Mouse (Mus musculus) stomach, postnatal 0 days (tissue): ENCODE measurements at regions not wholly inside any gene's neighbourhood (a gene's known extent, or its start where the extent isn't known, plus 50 kb on each side); places are given as distances from the start of the nearest gene placed in this dataset.

ENCODE experiments used
- CTCF ChIP-seq: IDR thresholded peaks from 2 replicates; pipeline ENCODE4 v1.5.1; 2016; ENCODE audit warnings: antibody characterized with exemption, low read depth, mild to moderate bottlenecking, moderate library complexity
- EP300 ChIP-seq: optimal IDR thresholded peaks from 2 replicates; pipeline ENCODE3; 2016; ENCODE audit warnings: antibody characterized with exemption

GRCm38 (mm10) chr3:155298206-155298605 is 205.0 kb downstream of the Lrriq3 start:
- TF ChIP-seq EP300 (no peak), CTCF (no peak)
